Mouse (Mus musculus): ENCODE measurements around the gene Sorcs2.
"Not testable (repeated sequence)": the region's sequence is repeated elsewhere in the genome, so short reads cannot be mapped to it uniquely, and the experiment has no call there.

The Sorcs2 gene

GRCm38 (mm10) chr5:36252746-36253504, 145.0 kb downstream of the Sorcs2 start:
- no peak for DNase-seq (ENCODE audit: extremely low read depth, insufficient read length, low spot score)

- DNase-seq (ENCODE audit: extremely low read depth, insufficient read length, low spot score): no peak
Observed at GRCm38 (mm10) chr5:36248022-36248421, 149.9 kb downstream of the Sorcs2 start.

GRCm38 (mm10) chr5:36237526-36237925, 160.4 kb downstream of the Sorcs2 start:
- not testable (repeated sequence) for DNase-seq (ENCODE audit: extremely low read depth, insufficient read length, low spot score)

- no peak for DNase-seq (ENCODE audit: extremely low read depth, insufficient read length, low spot score)
Observed at GRCm38 (mm10) chr5:36230301-36230780, 167.6 kb downstream of the Sorcs2 start.

GRCm38 (mm10) chr5:36228405-36229370, 169.3 kb downstream of the Sorcs2 start:
- no peak for DNase-seq (ENCODE audit: extremely low read depth, insufficient read length, low spot score)

GRCm38 (mm10) chr5:36226296-36226695, 171.6 kb downstream of the Sorcs2 start:
- no peak for DNase-seq (ENCODE audit: extremely low read depth, insufficient read length, low spot score)

- DNase-seq (ENCODE audit: extremely low read depth, insufficient read length, low spot score): no peak
Observed at GRCm38 (mm10) chr5:36225855-36226254, 172.1 kb downstream of the Sorcs2 start.

GRCm38 (mm10) chr5:36223787-36224186, 174.2 kb downstream of the Sorcs2 start:
- no peak for DNase-seq (ENCODE audit: extremely low read depth, insufficient read length, low spot score)

GRCm38 (mm10) chr5:36220626-36221025, 177.3 kb downstream of the Sorcs2 start:
- no peak for DNase-seq (ENCODE audit: extremely low read depth, insufficient read length, low spot score)

GRCm38 (mm10) chr5:36220105-36220504, 177.8 kb downstream of the Sorcs2 start:
- DNase-seq (ENCODE audit: extremely low read depth, insufficient read length, low spot score): no peak

- no peak for DNase-seq (ENCODE audit: extremely low read depth, insufficient read length, low spot score)
Observed at GRCm38 (mm10) chr5:36213310-36213709, 184.6 kb downstream of the Sorcs2 start.

GRCm38 (mm10) chr5:36208803-36209202, 189.1 kb downstream of the Sorcs2 start:
- DNase-seq (ENCODE audit: extremely low read depth, insufficient read length, low spot score): no peak

- no peak for DNase-seq (ENCODE audit: extremely low read depth, insufficient read length, low spot score)
Observed at GRCm38 (mm10) chr5:36205397-36205796, 192.5 kb downstream of the Sorcs2 start.

GRCm38 (mm10) chr5:36203916-36204315, 194.0 kb downstream of the Sorcs2 start, which contains the start of gene Psapl1:
Gene Psapl1, plus strand, starts transcription at chr5:36204021.
- no peak for DNase-seq (ENCODE audit: extremely low read depth, insufficient read length, low spot score)

GRCm38 (mm10) chr5:36203421-36203820, 194.5 kb downstream of the Sorcs2 start:
- DNase-seq (ENCODE audit: extremely low read depth, insufficient read length, low spot score): no peak

GRCm38 (mm10) chr5:36202781-36203180, 195.2 kb downstream of the Sorcs2 start:
- DNase-seq (ENCODE audit: extremely low read depth, insufficient read length, low spot score): no peak

- DNase-seq (ENCODE audit: extremely low read depth, insufficient read length, low spot score): no peak
Observed at GRCm38 (mm10) chr5:36199519-36199918, 198.4 kb downstream of the Sorcs2 start.

GRCm38 (mm10) chr5:36195436-36195835, 202.5 kb downstream of the Sorcs2 start:
- DNase-seq (ENCODE audit: extremely low read depth, insufficient read length, low spot score): no peak

- no peak for DNase-seq (ENCODE audit: extremely low read depth, insufficient read length, low spot score)
Observed at GRCm38 (mm10) chr5:36194631-36195030, 203.3 kb downstream of the Sorcs2 start.

- no peak for DNase-seq (ENCODE audit: extremely low read depth, insufficient read length, low spot score)
Observed at GRCm38 (mm10) chr5:36192677-36193076, 205.3 kb downstream of the Sorcs2 start.

- no peak for DNase-seq (ENCODE audit: extremely low read depth, insufficient read length, low spot score)
Observed at GRCm38 (mm10) chr5:36191876-36192275, 206.1 kb downstream of the Sorcs2 start.
